Mouse (Mus musculus) forebrain, embryonic 11.5 days (tissue): ENCODE data around the gene Cdhr2. TPM values are rescaled to one million over a fixed set of nuclear protein-coding genes. Genes with fewer than 3 reads are reported as not detected.

ENCODE experiments used
- ATAC-seq: fragments of 200-750 bp; cut with Nextera tagmentation; replicated peaks from 2 replicates; pipeline ENCODE4 v1.8.0; 2017; ENCODE audit warnings: moderate TSS enrichment; ENCODE audit not compliant: low FRiP score
- DNase-seq: peaks from one replicate; pipeline ENCODE4 v3.0.0-alpha.2; 2017; ENCODE audit warnings: low spot score
- H3K27ac ChIP-seq: fragments of 300-500 bp; sonication (generic); 2 replicates; pipeline ENCODE4 v1.5.1; 2014; ENCODE audit warnings: low read depth, low read length
- H3K27me3 ChIP-seq: fragments of 300-500 bp; sonication (generic); 2 replicates; pipeline ENCODE4 v1.6.1; 2014; ENCODE audit warnings: mild to moderate bottlenecking, low read length, mixed read lengths; ENCODE audit not compliant: control insufficient read depth, insufficient read depth
- H3K36me3 ChIP-seq: fragments of 300-500 bp; sonication (generic); 2 replicates; pipeline ENCODE4 v1.6.1; 2014; ENCODE audit warnings: mild to moderate bottlenecking, low read length, moderate library complexity, mixed read lengths; ENCODE audit not compliant: control insufficient read depth, insufficient read depth
- H3K4me1 ChIP-seq: fragments of 300-500 bp; sonication (generic); replicated peaks from 2 replicates; pipeline ENCODE4 v1.6.1; 2014; ENCODE audit warnings: low read length, mixed read lengths; ENCODE audit not compliant: control insufficient read depth, insufficient read depth
- H3K4me2 ChIP-seq: fragments of 300-500 bp; sonication (generic); 2 replicates; pipeline ENCODE4 v1.6.1; 2014; ENCODE audit warnings: low read depth, mild to moderate bottlenecking, low read length, moderate library complexity, mixed read lengths; ENCODE audit not compliant: severe bottlenecking
- H3K4me3 ChIP-seq: fragments of 300-500 bp; sonication (generic); 2 replicates; pipeline ENCODE4 v1.5.1; 2014; ENCODE audit warnings: low read depth, low read length
- H3K9ac ChIP-seq: fragments of 300-500 bp; sonication (generic); 2 replicates; pipeline ENCODE4 v1.6.1; 2014; ENCODE audit warnings: low read length
- H3K9me3 ChIP-seq: fragments of 300-500 bp; sonication (generic); 2 replicates; pipeline ENCODE4 v1.6.1; 2016; ENCODE audit warnings: low read length, mixed read lengths; ENCODE audit not compliant: control insufficient read depth
- WGBS: fragments of 180-500 bp; shearing (Covaris S2); extraction: QIAGEN DNeasy Blood & Tissue Kit; methylation state at CpG from one replicate; pipeline ENCODE4 v1.1.7; 2014; 5-methylcytosine and 5-hydroxymethylcytosine counted together
- polyA plus RNA-seq: library from polyadenylated mRNA; unstranded; fragments of >200 nt; fragmentation: Nextera tagmentation; extraction: Ambion mirVana; gene quantifications from 2 replicates; pipeline ENCODE4 v1.2.1, GENCODE M21; 2014

Cdhr2 gene
- polyA plus RNA-seq: not detected in 2 replicates

DNA sequence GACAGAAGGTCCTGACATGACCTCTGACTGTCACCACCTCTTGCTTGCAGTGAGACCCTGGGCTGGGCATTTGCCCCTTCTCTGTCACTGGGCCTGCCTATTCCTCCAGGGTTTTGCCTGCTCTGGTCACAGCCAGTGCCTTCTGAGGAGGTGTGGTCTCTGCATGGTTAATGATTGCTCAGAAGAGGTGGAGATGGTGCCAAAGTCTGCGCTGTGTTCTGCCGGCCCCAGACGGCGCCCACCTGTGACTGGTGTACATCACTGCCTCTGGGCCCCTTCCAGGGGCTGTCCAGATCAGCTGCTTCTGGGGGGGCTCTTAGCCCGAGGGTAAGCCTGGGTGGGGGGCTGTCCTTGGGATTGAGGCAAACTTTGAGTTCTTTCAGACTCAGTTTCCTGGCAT lies at the start of gene Cdhr2:
Cdhr2 (plus strand) TSS at position 219 of the 400 bp plus-strand sequence.
- WGBS: 79% methylated on average over 5 of the region's 5 CpGs

DNA sequence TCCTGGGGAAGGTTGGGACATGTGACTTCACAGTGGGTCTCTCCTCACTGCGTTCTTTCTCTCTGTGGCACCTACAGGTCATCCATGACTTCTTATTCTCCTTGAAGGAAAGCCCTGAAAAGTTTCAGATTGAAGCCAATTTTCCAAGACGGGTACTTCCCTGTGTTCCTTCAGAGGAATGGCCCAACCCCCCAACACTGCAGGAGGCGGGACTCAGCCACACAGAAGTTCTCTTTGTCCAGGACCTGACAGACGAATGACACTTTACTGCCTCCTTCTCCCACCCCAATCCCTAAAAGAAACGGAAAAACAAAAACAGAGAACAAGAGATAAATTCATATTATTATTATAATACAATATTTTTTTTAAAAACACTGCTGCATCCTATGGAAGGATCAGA lies 40.4 kb upstream of the Cdhr2 start:
- Histone ChIP-seq H3K27me3 (no peaks in the 10 kb centered on the region), H3K4me1 (no peaks in the 10 kb centered on the region), H3K4me2 (no peak overlapping the region), H3K4me3 (no peak overlapping the region), H3K9ac (no peak overlapping the region), H3K9me3 (no peaks in the 10 kb centered on the region), H3K27ac (no peak overlapping the region), H3K36me3 (no peaks in the 10 kb centered on the region; the same call in 1 of the 2 replicates)
- no peak for DNase-seq
- 64% methylated on average over 5 of the region's 5 CpGs for WGBS
- ATAC-seq: no peak

More for the DNA sequence above, at the start of gene Cdhr2:
- DNase-seq (no peak), ATAC-seq (no peak)
- Histone ChIP-seq H3K9ac (no peak within 1 kb of the TSS), H3K4me1 (no peaks in the 10 kb centered on the region), H3K9me3 (no peaks in the 10 kb centered on the region), H3K4me2 (no peak within 1 kb of the TSS), H3K4me3 (no peak within 1 kb of the TSS), H3K27ac (no peak within 1 kb of the TSS), H3K36me3 (no peaks in the 10 kb centered on the region), H3K27me3 (no peaks in the 10 kb centered on the region)

DNA sequence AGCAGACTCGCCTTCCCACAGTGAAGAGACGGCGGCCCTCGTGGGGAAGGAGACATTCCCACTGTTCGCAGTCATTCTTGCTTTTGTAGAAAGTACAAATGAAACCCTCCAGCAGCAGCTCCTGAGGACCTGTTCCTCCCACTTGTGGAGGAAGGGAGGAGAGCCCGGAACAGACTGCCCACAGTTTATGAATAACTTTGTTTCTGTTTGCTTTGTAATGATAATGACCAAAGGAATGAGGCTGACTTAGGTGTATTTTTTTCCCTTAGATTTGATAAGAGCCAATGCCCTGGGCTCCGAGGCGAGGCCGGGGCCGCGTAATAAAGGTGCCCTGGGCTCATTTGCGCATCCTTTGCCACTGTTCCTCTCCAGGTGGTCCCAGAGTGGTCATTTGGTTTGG lies 39.9 kb upstream of the Cdhr2 start:
- no peak overlapping the region for H3K9ac ChIP-seq
- no peaks in the 10 kb centered on the region for H3K4me1 ChIP-seq
- 90% methylated on average over 12 of the region's 12 CpGs for WGBS
- no peaks in the 10 kb centered on the region; the same call in 1 of the 2 replicates for H3K36me3 ChIP-seq
- no peaks in the 10 kb centered on the region for H3K9me3 ChIP-seq
- DNase-seq (no peak), ATAC-seq (no peak)
- H3K4me3 ChIP-seq: no peak overlapping the region
- no peak overlapping the region for H3K27ac ChIP-seq
- no peak overlapping the region for H3K4me2 ChIP-seq
- no peaks in the 10 kb centered on the region for H3K27me3 ChIP-seq

DNA sequence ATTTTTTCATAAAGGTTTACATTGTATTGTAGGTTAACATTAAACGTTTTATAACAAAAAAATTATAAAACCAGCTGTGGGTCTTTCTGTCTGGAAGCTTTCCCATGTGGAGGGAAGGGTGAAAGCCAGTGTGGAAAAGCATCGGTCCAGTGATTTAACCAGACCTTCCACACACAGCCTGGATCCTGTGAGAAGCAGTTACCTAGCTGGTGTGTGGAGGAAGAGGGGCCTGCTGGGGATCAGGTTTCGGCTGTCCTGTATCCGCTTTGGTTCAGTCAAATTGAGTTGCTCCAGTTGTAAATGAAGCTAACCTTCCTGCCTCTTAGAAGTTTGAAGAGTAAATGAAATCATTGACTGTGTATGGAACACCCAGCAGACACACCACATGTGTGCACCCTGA lies 37.3 kb upstream of the Cdhr2 start:
- ATAC-seq (no peak), DNase-seq (no peak)
- Histone ChIP-seq H3K9ac (no peak overlapping the region), H3K4me3 (no peak overlapping the region), H3K27me3 (no peaks in the 10 kb centered on the region), H3K4me1 (no peaks in the 10 kb centered on the region), H3K9me3 (no peaks in the 10 kb centered on the region), H3K4me2 (no peak overlapping the region), H3K27ac (no peak overlapping the region), H3K36me3 (no peaks in the 10 kb centered on the region)
- whole genome bisulfite sequencing: 83% methylated on average over 4 of the region's 4 CpGs

DNA sequence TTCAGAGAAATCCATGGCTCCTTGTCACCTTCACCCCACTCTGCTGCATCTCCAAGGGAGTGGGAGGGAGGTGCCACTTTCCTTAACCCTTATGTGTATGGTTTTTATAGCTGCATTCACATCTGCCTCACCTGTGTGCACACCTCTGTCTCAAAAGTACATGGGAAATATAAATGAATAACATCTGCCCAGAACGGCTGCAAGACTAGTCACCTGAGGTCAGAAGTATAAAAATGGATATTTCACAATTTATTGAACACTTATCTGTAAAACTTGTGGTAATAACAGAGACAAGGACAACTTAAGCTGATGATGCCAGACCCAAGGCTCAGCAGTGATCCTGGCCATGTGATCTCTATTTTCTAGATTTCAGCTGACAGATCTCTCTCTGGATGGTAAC lies 36.8 kb upstream of the Cdhr2 start:
- no peaks in the 10 kb centered on the region for H3K9me3 ChIP-seq
- WGBS: 97% methylated on average over 1 of the region's 1 CpGs
- H3K4me3 ChIP-seq: no peak overlapping the region
- H3K36me3 ChIP-seq: no peaks in the 10 kb centered on the region
- H3K9ac ChIP-seq: no peak overlapping the region
- ATAC-seq (no peak), DNase-seq (no peak)
- H3K27ac ChIP-seq: no peak overlapping the region
- H3K27me3 ChIP-seq: no peaks in the 10 kb centered on the region
- H3K4me1 ChIP-seq: no peaks in the 10 kb centered on the region
- H3K4me2 ChIP-seq: no peak overlapping the region

DNA sequence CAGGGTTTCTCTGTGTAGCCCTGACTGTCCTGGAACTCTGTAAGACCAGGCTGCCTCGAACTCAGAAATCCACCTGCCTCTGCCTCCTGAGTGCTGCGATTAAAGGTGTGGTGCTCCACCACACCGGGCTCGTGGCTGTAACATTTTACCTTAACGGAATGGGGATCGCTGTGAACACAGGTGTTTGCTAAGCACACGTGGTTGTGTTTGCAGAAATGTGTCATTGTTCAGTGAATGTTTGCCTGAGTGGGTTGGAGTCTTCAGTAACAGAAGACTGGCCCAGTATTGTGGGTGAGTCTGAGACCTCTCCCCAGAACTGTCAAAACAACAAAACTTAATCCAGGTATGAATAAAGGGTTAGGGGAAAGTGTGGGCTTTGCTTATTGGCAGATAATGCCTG lies 36.2 kb upstream of the Cdhr2 start:
- no peak for ATAC-seq
- Histone ChIP-seq H3K36me3 (no peaks in the 10 kb centered on the region), H3K4me3 (no peak overlapping the region), H3K4me1 (no peaks in the 10 kb centered on the region), H3K27me3 (no peaks in the 10 kb centered on the region), H3K9ac (no peak overlapping the region), H3K4me2 (no peak overlapping the region), H3K27ac (no peak overlapping the region), H3K9me3 (no peaks in the 10 kb centered on the region)
- WGBS: 95% methylated on average over 7 of the region's 7 CpGs
- DNase-seq: no peak

DNA sequence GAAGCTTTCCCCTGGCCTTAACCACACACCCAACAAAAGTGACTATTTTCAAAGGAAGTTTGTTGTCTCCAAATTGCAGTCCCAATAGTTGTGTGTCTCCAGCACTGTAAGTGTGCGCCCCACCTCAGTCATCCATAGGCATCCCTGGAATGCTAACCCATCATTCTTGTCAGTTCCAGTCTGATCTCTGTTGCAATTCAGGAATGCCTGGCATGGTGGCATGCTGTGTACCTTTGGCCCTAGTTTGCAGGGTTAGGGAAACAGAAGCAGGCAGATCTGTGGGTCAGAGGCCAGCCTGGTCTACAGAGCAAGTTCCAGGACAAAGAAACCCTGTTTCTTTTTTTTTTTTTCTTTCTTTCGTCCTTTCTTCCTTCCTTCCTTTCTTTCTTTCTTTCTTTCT lies 30.8 kb upstream of the Cdhr2 start:
- ATAC-seq: no peak
- no peak overlapping the region for H3K4me3 ChIP-seq

DNA sequence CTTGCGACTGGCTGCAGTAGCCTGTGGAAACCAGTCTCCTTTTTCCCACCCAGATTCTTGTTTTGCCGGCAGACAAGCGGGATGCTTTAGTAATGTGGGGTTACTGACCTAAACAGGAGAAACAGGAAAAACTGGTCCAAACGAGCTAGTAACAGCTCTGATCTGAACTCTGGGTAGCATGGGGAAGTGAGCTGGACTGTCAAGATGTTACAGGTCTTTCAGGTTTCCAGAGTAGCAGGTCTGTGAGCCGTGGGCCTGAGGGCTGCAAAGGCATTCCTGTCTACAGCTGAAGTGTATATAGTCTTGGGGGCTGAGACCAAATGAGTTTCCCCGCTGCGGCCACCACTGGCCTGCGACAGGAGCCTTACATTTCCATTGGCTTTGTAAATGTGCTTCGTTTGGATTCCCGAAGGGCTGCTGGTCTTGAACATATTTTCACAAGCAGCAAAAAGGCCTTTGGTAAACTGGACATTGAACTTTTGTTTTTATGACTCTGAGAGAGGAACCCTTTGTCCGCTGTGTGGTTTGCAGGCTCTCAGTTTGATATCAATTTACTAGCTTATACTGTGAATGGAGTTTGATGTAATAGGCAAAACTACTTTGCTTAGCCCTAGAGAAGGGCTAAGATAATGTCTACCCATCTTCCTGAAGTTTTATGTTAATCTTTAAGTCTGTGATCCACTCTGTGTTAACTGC lies 25.2 kb upstream of the Cdhr2 start:
- Histone ChIP-seq H3K36me3 (peaks cover 7% of the 10 kb centered on the region; the same call in 1 of the 2 replicates), H3K4me3 (no peak overlapping the region), H3K9ac (no peak overlapping the region), H3K4me2 (no peak overlapping the region), H3K4me1 (no peaks in the 10 kb centered on the region), H3K27me3 (no peaks in the 10 kb centered on the region), H3K9me3 (no peaks in the 10 kb centered on the region), H3K27ac (no peak overlapping the region)
- ATAC-seq (no peak), DNase-seq (no peak)
- 68% methylated on average over 11 of the region's 11 CpGs for WGBS

More for the DNA sequence above, 30.8 kb upstream of the Cdhr2 start:
- H3K36me3 ChIP-seq: no peaks in the 10 kb centered on the region
- DNase-seq: no peak
- H3K27me3 ChIP-seq: no peaks in the 10 kb centered on the region
- no peak overlapping the region for H3K27ac ChIP-seq
- no peak overlapping the region for H3K4me2 ChIP-seq
- no peak overlapping the region for H3K9ac ChIP-seq
- 82% methylated on average over 2 of the region's 2 CpGs for WGBS
- H3K4me1 ChIP-seq: no peaks in the 10 kb centered on the region
- no peaks in the 10 kb centered on the region for H3K9me3 ChIP-seq

DNA sequence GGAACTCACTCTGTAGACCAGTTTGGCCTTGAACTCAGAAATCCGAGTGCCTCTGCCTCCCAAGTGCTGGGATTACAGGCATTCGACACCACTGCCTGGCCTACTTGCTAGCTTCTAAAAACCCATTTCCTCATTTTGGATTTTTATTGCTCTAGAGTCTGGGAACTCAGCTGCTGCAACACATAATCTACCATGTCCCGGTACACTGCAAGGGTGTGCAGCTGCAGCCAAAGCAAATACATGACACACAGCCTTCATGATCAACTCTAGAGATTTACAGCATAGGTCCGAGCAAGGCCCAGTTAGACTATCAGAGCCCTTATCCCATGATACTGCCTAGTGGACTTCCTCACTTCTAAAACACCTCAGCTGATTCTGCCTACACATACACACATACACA lies 23.0 kb upstream of the Cdhr2 start:
- no peak for ATAC-seq
- Histone ChIP-seq H3K9me3 (no peaks in the 10 kb centered on the region), H3K9ac (no peak overlapping the region), H3K27me3 (no peaks in the 10 kb centered on the region), H3K4me2 (no peak overlapping the region), H3K4me3 (no peak overlapping the region), H3K27ac (no peak overlapping the region), H3K36me3 (peaks cover 23% of the 10 kb centered on the region), H3K4me1 (no peaks in the 10 kb centered on the region)
- no peak for DNase-seq
- 83% methylated on average over 4 of the region's 4 CpGs for WGBS
